Mouse (Mus musculus) C2C12 (cell line): Measurements from ENCODE around the gene Mki67.

Source experiments
- CEBPB ChIP-seq: IDR thresholded peaks from one replicate; pipeline ENCODE4 v1.6.1; 2011; ENCODE audit warnings: low read depth, mild to moderate bottlenecking, control low read depth, moderate library complexity
- CTCF ChIP-seq: IDR thresholded peaks from one replicate; pipeline ENCODE4 v1.5.1; 2011; ENCODE audit not compliant: control insufficient read depth, insufficient read depth, insufficient read length
- FOSL1 ChIP-seq: IDR thresholded peaks from one replicate; pipeline ENCODE4 v1.8.0; 2011; ENCODE audit warnings: mild to moderate bottlenecking, low read length; ENCODE audit not compliant: poor library complexity, insufficient read depth, severe bottlenecking
- MAX ChIP-seq: IDR thresholded peaks from one replicate; pipeline ENCODE4 v1.6.1; 2011; ENCODE audit warnings: mild to moderate bottlenecking, control low read depth
- MYOG ChIP-seq: IDR thresholded peaks from one replicate; pipeline ENCODE4 v1.6.1; 2011; ENCODE audit not compliant: control insufficient read depth, insufficient read length; ENCODE audit errors: extremely low read depth
- USF1 ChIP-seq: IDR thresholded peaks from one replicate; pipeline ENCODE4 v1.6.1; 2011; ENCODE audit warnings: low read depth, mild to moderate bottlenecking, control low read depth, moderate library complexity

- TF ChIP-seq CTCF, result no peak
- TF ChIP-seq CEBPB, result no peak
- TF ChIP-seq MYOG, result no peak
- no peak for TF ChIP-seq MAX
- TF ChIP-seq FOSL1, result no peak
- no peak for TF ChIP-seq USF1
Measured at GRCm38 (mm10) chr7:135715166-135715565, 995 bp downstream of the Mki67 start.
